Mouse (Mus musculus) olfactory bulb, adult 2 months (tissue): ENCODE measurements around the gene Nol4l.

Source experiments
- CTCF ChIP-seq: fragments of 200-500 bp; IDR thresholded peaks from 2 replicates; pipeline ENCODE4 v1.5.1; 2012; ENCODE audit warnings: low read depth, mild to moderate bottlenecking, low read length, moderate library complexity; ENCODE audit not compliant: insufficient read depth
- POLR2A ChIP-seq: fragments of 200-500 bp; IDR thresholded peaks from 2 replicates; pipeline ENCODE4 v1.6.1; 2012; ENCODE audit warnings: mild to moderate bottlenecking, low read depth, low read length, moderate library complexity; ENCODE audit not compliant: insufficient read depth

- TF ChIP-seq POLR2A = no peak
- TF ChIP-seq CTCF = no peak
Observed at GRCm38 (mm10) chr2:153404882-153405281, 124.9 kb downstream of the Nol4l start.
